Mouse (Mus musculus) thymus, adult 2 months (tissue): Measurements from ENCODE around the gene Plekhh3. TPM values are rescaled to one million over a fixed set of nuclear protein-coding genes. Genes with fewer than 3 reads are reported as not detected.

Experiments used
- DNase-seq: peaks from one replicate; pipeline ENCODE4 v3.0.0; 2021
- H3K27ac ChIP-seq: fragments of 200-500 bp; 2 replicates; pipeline ENCODE4 v1.5.1; 2012; ENCODE audit warnings: low read length, control low read depth; ENCODE audit not compliant: control insufficient read depth, insufficient read depth
- H3K27me3 ChIP-seq: fragments of 200-500 bp; 2 replicates; pipeline ENCODE4 v1.6.1; 2012; ENCODE audit warnings: mild to moderate bottlenecking, low read length, moderate library complexity, mixed read lengths; ENCODE audit not compliant: control insufficient read depth, insufficient read depth
- H3K36me3 ChIP-seq: fragments of 200-500 bp; 2 replicates; pipeline ENCODE4 v1.6.1; 2012; ENCODE audit warnings: mild to moderate bottlenecking, low read length, moderate library complexity; ENCODE audit not compliant: control insufficient read depth, insufficient read depth
- H3K4me1 ChIP-seq: fragments of 200-500 bp; replicated peaks from 2 replicates; pipeline ENCODE4 v1.6.1; 2012; ENCODE audit warnings: low read length; ENCODE audit not compliant: control insufficient read depth, insufficient read depth
- H3K4me3 ChIP-seq: fragments of 200-500 bp; 2 replicates; pipeline ENCODE4 v1.5.1; 2012; ENCODE audit warnings: mild to moderate bottlenecking, low read length, control low read depth, moderate library complexity; ENCODE audit not compliant: control insufficient read depth, insufficient read depth
- CTCF ChIP-seq: fragments of 200-500 bp; IDR thresholded peaks from 2 replicates; pipeline ENCODE4 v1.5.1; 2012; ENCODE audit warnings: mild to moderate bottlenecking, control low read depth, low read length, moderate library complexity, borderline replicate concordance; ENCODE audit not compliant: control insufficient read depth, poor library complexity, insufficient read depth; ENCODE audit errors: extremely low read depth
- POLR2A ChIP-seq: fragments of 200-500 bp; IDR thresholded peaks from 2 replicates; pipeline ENCODE4 v1.6.1; 2012; ENCODE audit warnings: mild to moderate bottlenecking, low read length, control low read depth, moderate library complexity; ENCODE audit not compliant: control insufficient read depth, poor library complexity, insufficient read depth; ENCODE audit errors: extremely low read depth
- WGBS: fragments of 180-500 bp; shearing (Covaris S2); methylation state at CpG from one replicate; pipeline ENCODE4 v1.1.7; 2018; 5-methylcytosine and 5-hydroxymethylcytosine counted together
- polyA plus RNA-seq: library from polyadenylated mRNA; depleted of rRNA; stranded (reverse); fragments of >200 nt; gene quantifications from 2 replicates; pipeline ENCODE4 v1.2.3, GENCODE M21; 2012

Gene Plekhh3
- polyA plus RNA-seq, 1 experiment: 11.9 TPM

GRCm38 (mm10) chr11:101167211-101167962 lies 3.8 kb downstream of the Plekhh3 start:
- TF ChIP-seq POLR2A: no peak
- no peak for TF ChIP-seq CTCF
- no peak for DNase-seq
- Histone ChIP-seq H3K4me3 (no peak overlapping the region), H3K27me3 (peaks cover 24% of the 10 kb centered on the region), H3K4me1 (peaks cover 12% of the 10 kb centered on the region), H3K27ac (no peak overlapping the region), H3K36me3 (no peaks in the 10 kb centered on the region)
- 60% methylated on average over 19 of the region's 19 CpGs for WGBS

GRCm38 (mm10) chr11:101166357-101166756 lies 4.8 kb downstream of the Plekhh3 start:
- WGBS: 67% methylated on average over 14 of the region's 14 CpGs
- H3K27me3 ChIP-seq: peaks cover 18% of the 10 kb centered on the region
- H3K4me1 ChIP-seq: peaks cover 9% of the 10 kb centered on the region; the same call in 1 of the 2 replicates
- no peaks in the 10 kb centered on the region for H3K36me3 ChIP-seq
- H3K27ac ChIP-seq: no peak overlapping the region
- TF ChIP-seq CTCF (no peak), POLR2A (no peak)
- H3K4me3 ChIP-seq: no peak overlapping the region
- no peak for DNase-seq

GRCm38 (mm10) chr11:101164677-101165580 lies 6.2 kb downstream of the Plekhh3 start:
- no peak overlapping the region for H3K27ac ChIP-seq
- WGBS: 27% methylated on average over 35 of the region's 35 CpGs
- TF ChIP-seq CTCF: no peak
- H3K36me3 ChIP-seq: no peaks in the 10 kb centered on the region
- H3K4me1 ChIP-seq: peaks cover 6% of the 10 kb centered on the region; the same call in 1 of the 2 replicates
- no peak overlapping the region for H3K4me3 ChIP-seq
- H3K27me3 ChIP-seq: peaks cover 11% of the 10 kb centered on the region; the same call in 1 of the 2 replicates
- no peak for DNase-seq

DNA sequence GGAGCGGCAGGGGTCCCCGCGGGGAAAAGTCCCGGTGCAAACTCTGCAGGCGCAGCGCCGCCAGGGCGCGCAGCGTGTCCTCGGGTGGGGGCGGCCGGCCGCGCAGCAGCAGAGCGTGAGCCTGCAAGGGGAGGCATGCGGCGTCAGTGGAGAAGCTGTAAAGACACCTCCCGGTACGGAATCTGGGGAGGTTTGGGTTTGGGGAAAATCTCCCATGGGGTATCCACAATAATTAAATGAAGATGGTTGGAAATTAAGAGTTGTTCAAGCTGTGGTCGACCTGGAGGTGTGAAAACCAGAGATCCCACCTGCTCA lies 6.8 kb downstream of the Plekhh3 start:
- Histone ChIP-seq H3K27ac (no peak overlapping the region), H3K27me3 (peaks cover 11% of the 10 kb centered on the region; the same call in 1 of the 2 replicates), H3K4me3 (no peak overlapping the region), H3K36me3 (no peaks in the 10 kb centered on the region), H3K4me1 (peaks cover 6% of the 10 kb centered on the region; the same call in 1 of the 2 replicates)
- DNase-seq: no peak
- 11% methylated on average over 21 of the region's 21 CpGs for WGBS
- no peak for TF ChIP-seq POLR2A
- TF ChIP-seq CTCF: no peak

GRCm38 (mm10) chr11:101163476-101164350 lies 7.4 kb downstream of the Plekhh3 start:
- H3K4me1 ChIP-seq: peaks cover 6% of the 10 kb centered on the region; the same call in 1 of the 2 replicates
- H3K4me3 ChIP-seq: no peak overlapping the region
- TF ChIP-seq CTCF (0 out of 2 replicates have a peak, but pooled peaks have one; percentile 15), POLR2A (no peak)
- 30% methylated on average over 49 of the region's 49 CpGs for WGBS
- no peak for DNase-seq
- H3K27me3 ChIP-seq: peaks cover 11% of the 10 kb centered on the region; the same call in 1 of the 2 replicates
- no peak overlapping the region for H3K27ac ChIP-seq
- H3K36me3 ChIP-seq: no peaks in the 10 kb centered on the region

DNA sequence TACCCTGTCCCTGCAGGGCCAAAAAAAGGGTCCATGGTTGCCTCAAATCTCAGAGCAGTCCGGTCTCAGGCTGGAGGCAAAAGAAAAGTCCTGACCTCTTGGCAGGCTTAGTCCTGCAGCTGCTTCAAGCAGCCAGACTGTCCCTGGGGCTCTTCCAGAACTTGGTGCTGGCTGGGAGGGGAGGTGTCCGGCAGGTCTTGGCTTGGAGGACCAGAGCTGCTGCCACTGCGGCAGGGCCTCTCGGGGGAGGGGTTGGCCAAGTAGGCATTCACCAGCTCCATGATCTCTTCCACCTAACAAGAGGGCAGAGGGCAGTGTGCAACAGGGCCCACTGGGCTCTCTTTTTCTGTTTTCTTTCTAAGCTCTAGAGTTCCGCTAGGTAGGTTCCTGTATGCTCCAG lies 8.4 kb downstream of the Plekhh3 start:
- Histone ChIP-seq H3K4me1 (peaks cover 6% of the 10 kb centered on the region; the same call in 1 of the 2 replicates), H3K27me3 (peaks cover 5% of the 10 kb centered on the region; the same call in 1 of the 2 replicates), H3K36me3 (no peaks in the 10 kb centered on the region), H3K4me3 (no peak overlapping the region), H3K27ac (no peak overlapping the region)
- WGBS: 93% methylated on average over 5 of the region's 5 CpGs
- DNase-seq: no peak
- no peak for TF ChIP-seq POLR2A
- no peak for TF ChIP-seq CTCF
